ENCODE assay signal across 27 mouse cellular contexts in the genomic region with DNA sequence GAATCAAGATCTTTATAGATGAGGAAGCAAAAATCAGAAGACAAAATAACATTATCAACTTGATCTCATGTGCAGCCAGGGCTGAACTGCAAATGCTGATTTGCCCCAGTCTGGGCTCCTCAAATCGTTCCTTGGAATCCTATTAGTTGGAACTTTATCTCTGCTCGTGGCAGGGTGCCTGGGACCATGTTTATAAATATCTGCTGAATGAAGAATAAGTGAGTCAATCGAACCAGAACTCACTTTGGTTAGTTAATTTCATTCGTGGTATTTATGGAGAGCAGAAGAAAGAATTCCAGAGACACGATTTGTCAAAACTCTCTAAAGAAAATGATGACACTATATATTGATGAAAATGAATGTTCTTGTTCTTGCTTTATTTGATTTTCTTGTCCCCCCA. TPM values are rescaled to one million over a fixed set of nuclear protein-coding genes. Genes with fewer than 3 reads are reported as not detected.
DNase-seq lines count a peak whose midpoint lies in the region; ATAC-seq and TF ChIP-seq lines count a peak whose summit lies in the region.
"Had no signal": no experiment of that assay in that cellular context is flagged by ENCODE, and none has a peak within 500 bp of the region (broad histone marks: within the 10 kb centered on the region; RNA-seq: fewer than 3 reads in every experiment).

No protein-coding gene starts in this region.

- no peak for TF ChIP-seq CTCF in layer of hippocampus, adult 2 months (conservative IDR thresholded peaks at IDR 0.05)

- no peak overlapping the region for H3K27ac ChIP-seq in layer of hippocampus, adult 2 months
- H3K27ac ChIP-seq: embryonic facial prominence, embryonic 12.5 days; embryonic facial prominence, embryonic 15.5 days; forebrain, embryonic 10.5 days; forebrain, embryonic 12.5 days had no signal

- peak; percentile 20; the same call in 1 of the 2 replicates for ATAC-seq in frontal cortex, adult (ENCODE audit: low TSS enrichment)
- ATAC-seq: activated CD4-positive, CD25-positive, alpha-beta regulatory T cell, adult 4 months; forebrain, embryonic 14.5 days; forebrain, embryonic 16.5 days; Patski had no signal

- H3K4me3 ChIP-seq in layer of hippocampus, adult 2 months = no peak overlapping the region
- H3K4me3 ChIP-seq: embryonic facial prominence, embryonic 12.5 days; embryonic facial prominence, embryonic 15.5 days; erythroblast, embryonic 14.5 days; forebrain, embryonic 10.5 days; forebrain, embryonic 12.5 days had no signal

- no peak for DNase-seq in frontal cortex, postnatal 10 days (ENCODE audit: low spot score in 2 of 2)
- peak; percentile 12 to 18 for DNase-seq in layer of hippocampus, adult 2 months (ENCODE audit: low spot score in 2 of 2)
- DNase-seq in layer of hippocampus, postnatal 14 days (ENCODE audit: low spot score in 2 of 2) = no peak
- DNase-seq in brain, adult 2 months (ENCODE audit: low read depth, low spot score) = peak; percentile 37
- DNase-seq in spleen, adult 12 weeks (ENCODE audit: low spot score) = no peak
- DNase-seq: adrenal gland, adult 8-10 months; adrenal gland, postnatal 14 days; adrenal gland, postnatal 36 days; cerebellum, adult 11 months; cerebellum, adult 18-20 months; cerebellum, adult 8-10 months; cerebellum, adult 9-11 months; cerebellum, postnatal 14 days; cerebellum, postnatal 36 days; embryo, embryonic 11 days had no signal

RNA-seq across cellular contexts. Expression of a gene that starts 48.1 kb away (rescaled TPM):
- total RNA-seq in layer of hippocampus, adult 2 months (2021) = 10 to 100 TPM; 62.2 to 63.7 TPM
- total RNA-seq in layer of hippocampus, postnatal 14 days (2021) = 10 to 100 TPM; 49.6 to 60.0 TPM
- total RNA-seq: common myeloid progenitor, adult 5-6 weeks; MEL had no signal

Comparison
In these comparisons a context has a peak if more than half of its experiments do, and no peak if none do; other contexts are left out.
1. DNase-seq: peak in layer of hippocampus, adult 2 months (2 of 2) and brain, adult 2 months (single experiment); none in frontal cortex, postnatal 10 days (0 of 2), layer of hippocampus, postnatal 14 days (0 of 2) and spleen, adult 12 weeks (single experiment).